Mouse (Mus musculus) intestine, postnatal 0 days (tissue): ENCODE data around the gene Sardh. TPM values are rescaled to one million over a fixed set of nuclear protein-coding genes. Genes with fewer than 3 reads are reported as not detected.

Experiments used
- ATAC-seq: fragments of 200-750 bp; cut with Nextera tagmentation; 2 replicates; pipeline ENCODE4 v1.8.0; 2017; ENCODE audit warnings: mild to moderate bottlenecking, moderate TSS enrichment, moderate library complexity
- H3K27ac ChIP-seq: fragments of 300-500 bp; sonication (generic); 2 replicates; pipeline ENCODE4 v1.5.1; 2014; ENCODE audit warnings: mild to moderate bottlenecking, low read depth, low read length, moderate library complexity
- H3K27me3 ChIP-seq: fragments of 300-500 bp; sonication (generic); replicated peaks from 2 replicates; pipeline ENCODE4 v1.6.1; 2014; ENCODE audit warnings: low read length, mixed read lengths; ENCODE audit not compliant: control insufficient read depth, insufficient read depth
- H3K36me3 ChIP-seq: fragments of 300-500 bp; sonication (generic); 2 replicates; pipeline ENCODE4 v1.6.1; 2014; ENCODE audit warnings: mild to moderate bottlenecking, moderate library complexity; ENCODE audit not compliant: control insufficient read depth, insufficient read depth
- H3K4me1 ChIP-seq: fragments of 300-500 bp; sonication (generic); replicated peaks from 2 replicates; pipeline ENCODE4 v1.6.1; 2014; ENCODE audit warnings: antibody characterized with exemption, low read length, mixed read lengths; ENCODE audit not compliant: control insufficient read depth, insufficient read depth
- H3K4me2 ChIP-seq: fragments of 300-500 bp; sonication (generic); replicated peaks from 2 replicates; pipeline ENCODE4 v1.6.1; 2014; ENCODE audit warnings: low read depth, mild to moderate bottlenecking, moderate library complexity
- H3K4me3 ChIP-seq: fragments of 300-500 bp; sonication (generic); 2 replicates; pipeline ENCODE4 v1.5.1; 2014; ENCODE audit warnings: low read depth, low read length
- H3K9ac ChIP-seq: fragments of 300-500 bp; sonication (generic); 2 replicates; pipeline ENCODE4 v1.6.1; 2014; ENCODE audit warnings: mild to moderate bottlenecking, low read depth, low read length
- H3K9me3 ChIP-seq: fragments of 300-500 bp; sonication (generic); 2 replicates; pipeline ENCODE4 v1.6.1; 2016; ENCODE audit warnings: mixed run types; ENCODE audit not compliant: control insufficient read depth
- CTCF ChIP-seq: sonication (generic); IDR thresholded peaks from 2 replicates; pipeline ENCODE4 v1.5.1; 2016; ENCODE audit warnings: low read depth, mild to moderate bottlenecking, control low read depth, antibody characterized with exemption, moderate library complexity
- WGBS: fragments of 180-500 bp; shearing (Covaris S2); extraction: QIAGEN DNeasy Blood & Tissue Kit; methylation state at CpG from one replicate; pipeline ENCODE4 v1.1.7; 2014; 5-methylcytosine and 5-hydroxymethylcytosine counted together
- polyA plus RNA-seq: library from polyadenylated mRNA; unstranded; fragments of >200 nt; fragmentation: Nextera tagmentation; extraction: Ambion mirVana; gene quantifications from 2 replicates; pipeline ENCODE4 v1.2.1, GENCODE M21; 2015

Sardh gene
- 3.1 and 3.2 TPM in 2 replicates for polyA plus RNA-seq

- WGBS: 68% methylated on average over 2 of the region's 2 CpGs
- Histone ChIP-seq H3K4me3 (no peak within 1 kb of the TSS), H3K36me3 (no peaks in the 10 kb centered on the region), H3K4me2 (peak within 1 kb of the TSS; percentile 28; the same call in 1 of the 2 replicates), H3K4me1 (peaks cover 6% of the 10 kb centered on the region; the same call in 1 of the 2 replicates), H3K9me3 (no peaks in the 10 kb centered on the region), H3K9ac (no peak within 1 kb of the TSS), H3K27ac (0 out of 2 replicates have a peak within 1 kb of the TSS, but pooled peaks have one; percentile 15), H3K27me3 (no peaks in the 10 kb centered on the region)
- ATAC-seq: peak; percentile 63; the same call in 1 of the 2 replicates
- no peak for TF ChIP-seq CTCF
These were observed at the start of gene Sardh for GRCm38 (mm10) chr2:27248211-27248610. TSS of gene Sardh (minus strand) at chr2:27248337.

GRCm38 (mm10) chr2:27296656-27297406 lies 48.7 kb upstream of the Sardh start:
- no peaks in the 10 kb centered on the region for H3K9me3 ChIP-seq
- H3K27me3 ChIP-seq: no peaks in the 10 kb centered on the region
- H3K9ac ChIP-seq: no peak overlapping the region
- no peak for TF ChIP-seq CTCF
- WGBS: 66% methylated on average over 9 of the region's 9 CpGs
- no peak overlapping the region for H3K4me3 ChIP-seq
- peaks cover 35% of the 10 kb centered on the region for H3K36me3 ChIP-seq
- ATAC-seq: no peak
- H3K4me1 ChIP-seq: no peaks in the 10 kb centered on the region
- no peak overlapping the region for H3K4me2 ChIP-seq
- no peak overlapping the region for H3K27ac ChIP-seq

- no peaks in the 10 kb centered on the region for H3K27me3 ChIP-seq
- WGBS: 94% methylated on average over 3 of the region's 3 CpGs
These were observed 46.6 kb upstream of the Sardh start for GRCm38 (mm10) chr2:27294777-27295176.

GRCm38 (mm10) chr2:27289019-27289418 lies 40.9 kb upstream of the Sardh start:
- Histone ChIP-seq H3K4me1 (no peaks in the 10 kb centered on the region), H3K36me3 (peaks cover 45% of the 10 kb centered on the region), H3K4me3 (no peak overlapping the region), H3K27ac (no peak overlapping the region), H3K9ac (no peak overlapping the region), H3K4me2 (no peak overlapping the region), H3K9me3 (no peaks in the 10 kb centered on the region), H3K27me3 (no peaks in the 10 kb centered on the region)
- TF ChIP-seq CTCF: peak; percentile 90
- 14% methylated on average over 3 of the region's 3 CpGs for WGBS
- 0 out of 2 replicates have a peak, but pooled peaks have one; percentile 32 for ATAC-seq

More at GRCm38 (mm10) chr2:27294777-27295176, 46.6 kb upstream of the Sardh start:
- no peak for ATAC-seq
- Histone ChIP-seq H3K9ac (no peak overlapping the region), H3K4me2 (no peak overlapping the region), H3K4me1 (no peaks in the 10 kb centered on the region), H3K27ac (no peak overlapping the region), H3K9me3 (no peaks in the 10 kb centered on the region), H3K36me3 (peaks cover 52% of the 10 kb centered on the region), H3K4me3 (no peak overlapping the region)
- no peak for TF ChIP-seq CTCF

GRCm38 (mm10) chr2:27286971-27287710 lies 39.0 kb upstream of the Sardh start:
- no peaks in the 10 kb centered on the region for H3K27me3 ChIP-seq
- no peak overlapping the region for H3K4me2 ChIP-seq
- peaks cover 38% of the 10 kb centered on the region for H3K36me3 ChIP-seq
- H3K4me1 ChIP-seq: no peaks in the 10 kb centered on the region
- ATAC-seq: no peak
- no peak overlapping the region for H3K27ac ChIP-seq
- H3K9me3 ChIP-seq: no peaks in the 10 kb centered on the region
- no peak overlapping the region for H3K9ac ChIP-seq
- WGBS: 78% methylated on average over 7 of the region's 7 CpGs
- TF ChIP-seq CTCF: no peak
- no peak overlapping the region for H3K4me3 ChIP-seq

GRCm38 (mm10) chr2:27284441-27284840 lies 36.3 kb upstream of the Sardh start:
- Histone ChIP-seq H3K9me3 (no peaks in the 10 kb centered on the region), H3K4me1 (no peaks in the 10 kb centered on the region), H3K36me3 (peaks cover 22% of the 10 kb centered on the region), H3K4me3 (no peak overlapping the region), H3K27me3 (no peaks in the 10 kb centered on the region), H3K27ac (no peak overlapping the region), H3K4me2 (no peak overlapping the region), H3K9ac (no peak overlapping the region)
- TF ChIP-seq CTCF: no peak
- ATAC-seq: no peak
- WGBS: 51% methylated on average over 7 of the region's 7 CpGs
